Mouse (Mus musculus) heart, embryonic 11.5 days (tissue): ENCODE results near the gene Cfap36. TPM values are rescaled to one million over a fixed set of nuclear protein-coding genes. Genes with fewer than 3 reads are reported as not detected.

Experiments used
- ATAC-seq: fragments of 200-750 bp; cut with Nextera tagmentation; replicated peaks from 2 replicates; pipeline ENCODE4 v1.8.0; 2017; ENCODE audit warnings: moderate library complexity; ENCODE audit not compliant: insufficient number of reproducible peaks, low FRiP score, low TSS enrichment
- H3K27ac ChIP-seq: fragments of 300-500 bp; sonication (generic); 2 replicates; pipeline ENCODE4 v1.5.1; 2014; ENCODE audit warnings: mild to moderate bottlenecking, low read depth, low read length
- H3K27me3 ChIP-seq: fragments of 300-500 bp; sonication (generic); 2 replicates; pipeline ENCODE4 v1.6.1; 2014; ENCODE audit warnings: mild to moderate bottlenecking, low read length, mixed read lengths; ENCODE audit not compliant: control insufficient read depth, insufficient read depth
- H3K36me3 ChIP-seq: fragments of 300-500 bp; sonication (generic); 2 replicates; pipeline ENCODE4 v1.6.1; 2014; ENCODE audit warnings: mild to moderate bottlenecking, low read length, moderate library complexity, mixed read lengths; ENCODE audit not compliant: control insufficient read depth, insufficient read depth
- H3K4me1 ChIP-seq: fragments of 300-500 bp; sonication (generic); 2 replicates; pipeline ENCODE4 v1.6.1; 2014; ENCODE audit warnings: low read length; ENCODE audit not compliant: control insufficient read depth, insufficient read depth
- H3K4me2 ChIP-seq: fragments of 300-500 bp; sonication (generic); 2 replicates; pipeline ENCODE4 v1.6.1; 2014; ENCODE audit warnings: mild to moderate bottlenecking, moderate library complexity
- H3K4me3 ChIP-seq: fragments of 300-500 bp; sonication (generic); 2 replicates; pipeline ENCODE4 v1.5.1; 2014; ENCODE audit warnings: low read depth, low read length
- H3K9ac ChIP-seq: fragments of 300-500 bp; sonication (generic); 2 replicates; pipeline ENCODE4 v1.6.1; 2014; ENCODE audit warnings: mild to moderate bottlenecking, low read depth, low read length, moderate library complexity
- H3K9me3 ChIP-seq: fragments of 300-500 bp; sonication (generic); replicated peaks from 2 replicates; pipeline ENCODE4 v1.6.1; 2016; ENCODE audit warnings: low read length; ENCODE audit not compliant: control insufficient read depth
- WGBS: fragments of 180-500 bp; shearing (Covaris S2); extraction: QIAGEN DNeasy Blood & Tissue Kit; methylation state at CpG from one replicate; pipeline ENCODE4 v1.1.7; 2014; ENCODE audit not compliant: insufficient replicate concordance; 5-methylcytosine and 5-hydroxymethylcytosine counted together
- polyA plus RNA-seq: library from polyadenylated mRNA; unstranded; fragments of >200 nt; fragmentation: Nextera tagmentation; extraction: Ambion mirVana; gene quantifications from 2 replicates; pipeline ENCODE4 v1.2.1, GENCODE M21; 2014

Cfap36 gene
- polyA plus RNA-seq = 41.8 and 46.3 TPM in 2 replicates

- Histone ChIP-seq H3K9me3 (no peaks in the 10 kb centered on the region), H3K27ac (no peak within 1 kb of the TSS), H3K4me2 (peak within 1 kb of the TSS; percentile 90), H3K4me1 (peaks cover 3% of the 10 kb centered on the region; the same call in 1 of the 2 replicates), H3K27me3 (no peaks in the 10 kb centered on the region), H3K4me3 (peak within 1 kb of the TSS; percentile 79), H3K36me3 (peaks cover 5% of the 10 kb centered on the region; the same call in 1 of the 2 replicates), H3K9ac (peak within 1 kb of the TSS; percentile 67)
- peak; percentile 100 for ATAC-seq
- WGBS = under 1% methylated on average over 53 of the region's 53 CpGs
These were observed at the start of gene Cfap36 for GRCm38 (mm10) chr11:29246883-29247650. Gene Cfap36 (minus strand): TSS chr11:29247409.

DNA sequence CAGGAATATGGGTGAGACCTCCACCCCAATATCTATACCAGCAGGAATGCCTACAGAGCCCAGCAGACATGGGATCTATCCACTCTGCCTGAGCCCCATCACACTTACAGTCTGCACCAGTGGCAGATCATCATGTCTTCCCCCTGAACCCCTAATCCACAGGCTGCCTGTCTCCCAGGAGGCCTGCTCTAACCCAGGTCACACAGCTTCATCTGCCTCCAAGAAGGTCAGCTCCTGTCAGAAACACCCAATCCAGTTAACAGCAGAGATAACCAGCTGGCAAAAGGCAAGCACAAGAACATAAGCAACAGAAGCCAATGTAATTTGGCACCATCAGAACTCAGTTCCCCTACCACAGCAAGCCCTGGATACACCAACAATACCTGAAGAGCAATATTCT is 40.1 kb upstream of the Cfap36 start:
- Histone ChIP-seq H3K27ac (no peak overlapping the region), H3K4me2 (no peak overlapping the region), H3K4me3 (no peak overlapping the region), H3K36me3 (no peaks in the 10 kb centered on the region), H3K9ac (no peak overlapping the region), H3K4me1 (no peaks in the 10 kb centered on the region), H3K27me3 (no peaks in the 10 kb centered on the region), H3K9me3 (no peaks in the 10 kb centered on the region)
- no peak for ATAC-seq

- ATAC-seq = no peak
- H3K9ac ChIP-seq = no peak overlapping the region
- H3K9me3 ChIP-seq = no peaks in the 10 kb centered on the region
- no peak overlapping the region for H3K4me2 ChIP-seq
- H3K4me3 ChIP-seq = no peak overlapping the region
- no peaks in the 10 kb centered on the region for H3K36me3 ChIP-seq
- H3K4me1 ChIP-seq = no peaks in the 10 kb centered on the region
- H3K27me3 ChIP-seq = no peaks in the 10 kb centered on the region
- no peak overlapping the region for H3K27ac ChIP-seq
These were observed 38.8 kb upstream of the Cfap36 start for GRCm38 (mm10) chr11:29286040-29286439.

- no peak overlapping the region for H3K9ac ChIP-seq
- WGBS = 65% methylated on average over 3 of the region's 3 CpGs
- no peaks in the 10 kb centered on the region for H3K27me3 ChIP-seq
- ATAC-seq = no peak
- no peak overlapping the region for H3K4me3 ChIP-seq
- H3K9me3 ChIP-seq = no peaks in the 10 kb centered on the region
- no peak overlapping the region for H3K4me2 ChIP-seq
- H3K36me3 ChIP-seq = no peaks in the 10 kb centered on the region
- H3K4me1 ChIP-seq = no peaks in the 10 kb centered on the region
- H3K27ac ChIP-seq = no peak overlapping the region
These were observed 27.5 kb upstream of the Cfap36 start for GRCm38 (mm10) chr11:29274758-29275157.

DNA sequence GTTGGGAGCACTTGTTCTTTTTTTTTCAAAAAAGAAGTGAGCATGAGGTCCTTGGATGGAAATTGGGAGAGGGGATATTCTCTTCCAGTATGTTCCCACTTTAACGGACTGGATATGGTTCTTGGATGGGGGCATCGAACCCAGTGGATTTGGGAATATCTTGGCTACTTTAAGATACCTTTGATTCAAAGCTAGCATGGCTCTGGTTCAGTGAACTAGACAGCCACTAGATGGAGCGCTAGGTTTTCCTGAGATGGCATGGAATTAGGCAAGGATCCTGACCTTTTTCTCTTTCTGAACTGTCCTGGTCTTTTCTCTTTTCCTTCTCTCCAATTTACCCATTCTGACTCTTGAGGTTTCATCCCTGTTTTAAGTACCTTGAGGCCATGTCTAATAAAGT is 20.6 kb upstream of the Cfap36 start:
- H3K4me1 ChIP-seq = no peaks in the 10 kb centered on the region
- H3K9ac ChIP-seq = no peak overlapping the region
- H3K27ac ChIP-seq = no peak overlapping the region
- ATAC-seq = no peak
- H3K27me3 ChIP-seq = no peaks in the 10 kb centered on the region
- no peaks in the 10 kb centered on the region for H3K9me3 ChIP-seq
- 17% methylated on average over 3 of the region's 3 CpGs for WGBS
- H3K36me3 ChIP-seq = no peaks in the 10 kb centered on the region
- no peak overlapping the region for H3K4me3 ChIP-seq
- no peak overlapping the region for H3K4me2 ChIP-seq

GRCm38 (mm10) chr11:29254643-29255042 is 7.4 kb upstream of the Cfap36 start:
- no peaks in the 10 kb centered on the region for H3K9me3 ChIP-seq
- no peaks in the 10 kb centered on the region for H3K4me1 ChIP-seq
- no peak overlapping the region for H3K27ac ChIP-seq
- ATAC-seq = no peak
- WGBS = 81% methylated on average over 1 of the region's 1 CpGs
- H3K27me3 ChIP-seq = no peaks in the 10 kb centered on the region
- H3K36me3 ChIP-seq = no peaks in the 10 kb centered on the region
- H3K4me2 ChIP-seq = no peak overlapping the region
- no peak overlapping the region for H3K4me3 ChIP-seq
- no peak overlapping the region for H3K9ac ChIP-seq

GRCm38 (mm10) chr11:29248386-29248785 is 1.2 kb upstream of the Cfap36 start:
- no peaks in the 10 kb centered on the region for H3K27me3 ChIP-seq
- ATAC-seq = no peak
- H3K4me2 ChIP-seq = no peak overlapping the region
- no peaks in the 10 kb centered on the region for H3K9me3 ChIP-seq
- 97% methylated on average over 5 of the region's 5 CpGs for WGBS
- no peaks in the 10 kb centered on the region for H3K36me3 ChIP-seq
- peaks cover 3% of the 10 kb centered on the region; the same call in 1 of the 2 replicates for H3K4me1 ChIP-seq
- H3K9ac ChIP-seq = no peak overlapping the region
- H3K27ac ChIP-seq = no peak overlapping the region
- no peak overlapping the region for H3K4me3 ChIP-seq

DNA sequence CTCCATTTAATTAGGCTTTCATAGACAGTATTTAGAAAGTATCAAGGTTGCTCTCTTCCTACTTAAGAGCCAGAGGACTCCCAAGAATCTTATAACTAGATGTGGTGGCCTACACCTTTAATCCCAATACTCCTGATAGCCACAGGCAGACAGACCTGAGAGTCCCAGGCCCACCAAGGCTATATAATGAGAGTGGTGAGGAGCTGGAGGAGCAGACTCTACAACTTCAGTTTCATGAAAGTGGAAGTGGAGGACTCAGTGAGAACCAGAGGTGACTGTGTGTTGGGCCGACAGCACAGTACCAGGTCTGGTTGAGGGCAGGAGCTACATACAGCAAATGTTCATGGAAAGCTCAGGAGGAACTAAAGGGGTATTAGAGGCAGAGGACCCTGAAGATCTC is 516 bp upstream of the Cfap36 start:
- Histone ChIP-seq H3K9ac (no peak overlapping the region), H3K36me3 (no peaks in the 10 kb centered on the region; the same call in 1 of the 2 replicates), H3K27me3 (no peaks in the 10 kb centered on the region), H3K27ac (no peak overlapping the region), H3K4me3 (peak overlapping the region; percentile 79), H3K4me1 (peaks cover 3% of the 10 kb centered on the region; the same call in 1 of the 2 replicates), H3K4me2 (peak overlapping the region; percentile 46), H3K9me3 (no peaks in the 10 kb centered on the region)
- no peak for ATAC-seq
- WGBS = 90% methylated on average over 1 of the region's 1 CpGs

- Histone ChIP-seq H3K36me3 (peaks cover 5% of the 10 kb centered on the region; the same call in 1 of the 2 replicates), H3K27ac (no peak overlapping the region), H3K4me3 (peak overlapping the region; percentile 79), H3K9ac (peak overlapping the region; percentile 67; the same call in 1 of the 2 replicates), H3K27me3 (no peaks in the 10 kb centered on the region), H3K4me1 (peaks cover 3% of the 10 kb centered on the region; the same call in 1 of the 2 replicates), H3K4me2 (peak overlapping the region; percentile 90), H3K9me3 (no peaks in the 10 kb centered on the region)
- ATAC-seq = no peak
- WGBS = 69% methylated on average over 4 of the region's 4 CpGs
These were observed 1.2 kb downstream of the Cfap36 start for GRCm38 (mm10) chr11:29245988-29246387.
